Mouse (Mus musculus) CH12.LX (cell line): ENCODE measurements around the gene Mvb12b. TPM values are rescaled to one million over a fixed set of nuclear protein-coding genes. Genes with fewer than 3 reads are reported as not detected.

Source experiments
- DNase-seq: peaks from one replicate; pipeline ENCODE4 v3.0.0-alpha.2; 2013; ENCODE audit errors: extremely low read depth
- H3K27ac ChIP-seq: 2 replicates; pipeline ENCODE4 v1.5.1; 2012; ENCODE audit warnings: low read depth, mild to moderate bottlenecking, control low read depth, moderate library complexity; ENCODE audit not compliant: insufficient read depth
- H3K27me3 ChIP-seq: replicated peaks from 2 replicates; pipeline ENCODE3; 2012; ENCODE audit warnings: inconsistent platforms
- H3K36me3 ChIP-seq, 2 experiments: replicated peaks in 1 of 2; 2 replicates each; pipeline versions ENCODE3 to v1.6.1; 2012; ENCODE audit warnings: inconsistent platforms in 1 of 2, low read length in 1 of 2, mild to moderate bottlenecking in 1 of 2, mixed read lengths in 1 of 2, moderate library complexity in 1 of 2; ENCODE audit not compliant: control insufficient read depth in 1 of 2, insufficient read depth in 1 of 2
- H3K4me1 ChIP-seq, 2 experiments: 2 replicates each; pipeline ENCODE4 v1.6.1; 2012; ENCODE audit warnings: inconsistent platforms in 1 of 2, moderate library complexity in 1 of 2; ENCODE audit not compliant: insufficient read depth in 2 of 2, control insufficient read depth in 1 of 2
- H3K4me2 ChIP-seq: 2 replicates; pipeline ENCODE4 v1.6.1; 2012; ENCODE audit warnings: low read depth, mild to moderate bottlenecking, control low read depth; ENCODE audit not compliant: poor library complexity, insufficient read depth, severe bottlenecking
- H3K4me3 ChIP-seq, 3 experiments: fragments of 150-350 bp in 1 of 3; sonication (generic) in 1 of 3; replicated peaks in 1 of 3; 2 replicates each; pipeline versions ENCODE3 to v1.5.1; 2011 to 2012; ENCODE audit warnings: low read depth in 2 of 3, low read length in 2 of 3, mild to moderate bottlenecking in 2 of 3, moderate library complexity in 2 of 3, control low read depth in 1 of 3, improper control_type of control experiment in 1 of 3, inconsistent platforms in 1 of 3, mixed read lengths in 1 of 3; ENCODE audit not compliant: poor library complexity in 1 of 3
- H3K79me2 ChIP-seq: replicated peaks from 2 replicates; pipeline ENCODE4 v1.6.1; 2012; ENCODE audit warnings: mild to moderate bottlenecking, moderate library complexity; ENCODE audit not compliant: control insufficient read depth, poor library complexity, insufficient read depth, severe bottlenecking; ENCODE audit errors: extremely low read depth
- H3K9ac ChIP-seq: 2 replicates; pipeline ENCODE4 v1.6.1; 2012; ENCODE audit warnings: low read depth, mild to moderate bottlenecking, control low read depth, moderate library complexity; ENCODE audit not compliant: insufficient read depth
- H3K9me3 ChIP-seq: replicated peaks from 2 replicates; pipeline ENCODE3; 2012; ENCODE audit warnings: low read length, inconsistent platforms, mixed read lengths
- BHLHE40 ChIP-seq: IDR thresholded peaks from 2 replicates; pipeline ENCODE4 v1.6.1; 2011; ENCODE audit warnings: mild to moderate bottlenecking, low read depth, low read length, improper control_type of control experiment
- CTCF ChIP-seq, 2 experiments: IDR thresholded peaks in 1 of 2; conservative IDR thresholded peaks in 1 of 2; 2 replicates each; pipeline ENCODE4 v1.5.1; 2011 to 2012; ENCODE audit warnings: low read depth in 2 of 2, low read length in 2 of 2, improper control_type of control experiment in 1 of 2, inconsistent platforms in 1 of 2, mild to moderate bottlenecking in 1 of 2, moderate library complexity in 1 of 2
- ELF1 ChIP-seq: IDR thresholded peaks from 2 replicates; pipeline ENCODE4 v1.6.1; 2014; ENCODE audit warnings: low read depth, mild to moderate bottlenecking, inconsistent platforms, low read length, improper control_type of control experiment
- GABPA ChIP-seq: IDR thresholded peaks from 2 replicates; pipeline ENCODE4 v1.6.1; 2012; ENCODE audit warnings: low read depth, low read length, improper control_type of control experiment, inconsistent platforms; ENCODE audit not compliant: insufficient replicate concordance
- IRF4 ChIP-seq: IDR thresholded peaks from 2 replicates; pipeline ENCODE4 v1.6.1; 2014; ENCODE audit warnings: low read depth, mild to moderate bottlenecking, inconsistent platforms, low read length, improper control_type of control experiment
- KAT2A ChIP-seq: IDR thresholded peaks from 2 replicates; pipeline ENCODE4 v1.6.1; 2012; ENCODE audit warnings: low read length, improper control_type of control experiment, inconsistent platforms; ENCODE audit not compliant: insufficient replicate concordance
- MAZ ChIP-seq: IDR thresholded peaks from 2 replicates; pipeline ENCODE4 v1.6.1; 2012; ENCODE audit warnings: low read depth, mild to moderate bottlenecking, inconsistent platforms, low read length, improper control_type of control experiment, moderate library complexity
- MEF2A ChIP-seq: IDR thresholded peaks from 2 replicates; pipeline ENCODE4 v1.6.1; 2014; ENCODE audit warnings: low read depth, mild to moderate bottlenecking, inconsistent platforms, low read length, improper control_type of control experiment, borderline replicate concordance
- MXI1 ChIP-seq: IDR thresholded peaks from 2 replicates; pipeline ENCODE4 v1.6.1; 2011; ENCODE audit warnings: mild to moderate bottlenecking, low read depth, low read length, improper control_type of control experiment
- NELFE ChIP-seq: IDR thresholded peaks from 2 replicates; pipeline ENCODE4 v1.6.1; 2011; ENCODE audit warnings: low read depth, low read length, improper control_type of control experiment
- NRF1 ChIP-seq: IDR thresholded peaks from 2 replicates; pipeline ENCODE4 v1.6.1; 2014; ENCODE audit warnings: low read depth, mild to moderate bottlenecking, inconsistent platforms, low read length, improper control_type of control experiment, moderate library complexity
- POLR2A ChIP-seq: IDR thresholded peaks from 2 replicates; pipeline ENCODE4 v1.6.1; 2011; ENCODE audit warnings: low read depth, mild to moderate bottlenecking, improper control_type of control experiment, low read length
- RAD21 ChIP-seq: IDR thresholded peaks from 2 replicates; pipeline ENCODE4 v1.6.1; 2011; ENCODE audit warnings: low read depth, mild to moderate bottlenecking, low read length, improper control_type of control experiment, moderate library complexity
- SIN3A ChIP-seq: IDR thresholded peaks from 2 replicates; pipeline ENCODE4 v1.6.1; 2012; ENCODE audit warnings: low read length, improper control_type of control experiment, inconsistent platforms
- ZC3H11A ChIP-seq: IDR thresholded peaks from 2 replicates; pipeline ENCODE4 v1.6.1; 2012; ENCODE audit warnings: low read depth, mild to moderate bottlenecking, inconsistent platforms, low read length, improper control_type of control experiment
- ZKSCAN1 ChIP-seq: IDR thresholded peaks from 2 replicates; pipeline ENCODE4 v1.6.1; 2012; ENCODE audit warnings: low read depth, inconsistent platforms, low read length, improper control_type of control experiment, borderline replicate concordance
- ZNF384 ChIP-seq: IDR thresholded peaks from 2 replicates; pipeline ENCODE4 v1.6.1; 2012; ENCODE audit warnings: low read depth, low read length, improper control_type of control experiment, inconsistent platforms
- dilution Hi-C: fragments of 300-500 bp; cut with MboI; formaldehyde crosslinking; loops from 2 replicates; pipeline ENCODE4 v1.14.3; 2020; ENCODE audit warnings: low sequenced_read_pairs; ENCODE audit not compliant: extremely low pct_unique_long_range_greater_than_20kb, extremely low pct_ligation_motif_present
- in situ Hi-C: fragments of 300-500 bp; cut with MboI; formaldehyde crosslinking; loops from 3 replicates; pipeline ENCODE4 v1.14.3; 2019; ENCODE audit warnings: low sequenced_read_pairs, low pct_ligation_motif_present, low pct_unique_long_range_greater_than_20kb, mixed read lengths
- polyA plus RNA-seq: library from polyadenylated mRNA; unstranded; fragments of >175 nt; gene quantifications from 2 replicates; pipeline ENCODE4 v1.2.1, GENCODE M21; 2012; ENCODE audit warnings: low read depth; ENCODE audit not compliant: insufficient read length
- total RNA-seq, 2 experiments: library from RNA; depleted of rRNA; stranded (reverse); fragments of 300-350 nt in 1 of 2; fragments of >200 nt in 1 of 2; gene quantifications; 2 replicates each; pipeline ENCODE4 v1.2.3; 2012 to 2014

Mvb12b gene
- total and polyA plus RNA-seq, 3 experiments, result 3.0 to 16.7 (median 5.3) TPM

GRCm38 (mm10) chr2:33795001-33795580 lies 92.7 kb downstream of the Mvb12b start:
- Histone ChIP-seq H3K4me3 (no peak overlapping the region), H3K4me2 (no peak overlapping the region), H3K27ac (no peak overlapping the region), H3K9me3 (no peaks in the 10 kb centered on the region), H3K27me3 (no peaks in the 10 kb centered on the region), H3K4me1 (no peaks in the 10 kb centered on the region), H3K9ac (no peak overlapping the region), H3K79me2 (no peaks in the 10 kb centered on the region), H3K36me3 (peaks cover 0 to 4% of the 10 kb centered on the region in 2 experiments)
- DNase-seq, result no peak
- in situ Hi-C loops, result no loop called here
- dilution Hi-C loops, result no loop called here
- TF ChIP-seq CTCF (conservative IDR thresholded peaks at IDR 0.05 in 1 of 2, IDR thresholded peaks at IDR 0.05 in 1 of 2; ENCODE audit: low read depth in 2 of 2, low read length in 2 of 2) (no peak), ELF1 (no peak), MEF2A (no peak), ZC3H11A (no peak), NRF1 (no peak), MXI1 (no peak), RAD21 (no peak), ZKSCAN1 (no peak), ZNF384 (no peak), MAZ (no peak), BHLHE40 (no peak), IRF4 (no peak), SIN3A (no peak), NELFE (no peak), KAT2A (no peak)

DNA sequence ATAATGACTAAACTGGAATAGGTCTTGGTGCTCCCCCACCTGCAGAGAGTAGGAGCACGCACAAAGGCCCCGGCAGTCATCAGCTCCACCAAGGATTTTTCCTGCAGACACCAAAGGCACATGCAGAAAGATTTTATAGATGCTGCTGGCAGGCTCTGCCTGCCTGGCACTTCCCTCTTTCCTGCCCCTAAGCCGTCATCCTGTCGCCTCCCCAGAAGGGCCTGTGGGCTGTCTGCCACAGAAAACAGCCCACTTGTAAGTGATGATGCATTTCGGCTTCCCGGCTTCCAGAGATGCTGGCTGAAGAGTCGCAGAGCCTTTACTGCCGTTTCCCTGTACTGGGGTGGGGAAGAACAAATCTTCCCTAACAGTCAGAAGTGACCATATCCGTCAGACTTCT lies 93.3 kb downstream of the Mvb12b start:
- Histone ChIP-seq H3K79me2 (no peaks in the 10 kb centered on the region), H3K4me3 (no peak overlapping the region), H3K27me3 (no peaks in the 10 kb centered on the region), H3K9ac (no peak overlapping the region), H3K36me3 (peaks cover 0 to 4% of the 10 kb centered on the region in 2 experiments), H3K9me3 (no peaks in the 10 kb centered on the region), H3K4me1 (no peaks in the 10 kb centered on the region), H3K4me2 (no peak overlapping the region), H3K27ac (no peak overlapping the region)
- in situ Hi-C loops, result loop anchor here (5.0 kb wide), 1 partner anchor 37 kb away; no protein-coding TSS in a partner anchor
- TF ChIP-seq POLR2A (no peak), ZNF384 (no peak), GABPA (no peak)
- dilution Hi-C loops, result no loop called here
- DNase-seq, result no peak
